Mouse (Mus musculus): ENCODE data around the gene Elf2. TPM values are rescaled to one million over a fixed set of nuclear protein-coding genes. Genes with fewer than 3 reads are reported as not detected.
A peak's percentile ranks its signal among the peaks of the same experiment; 100 is the strongest.

The Elf2 gene
- polyA plus RNA-seq, 1 experiment from 2014 or later = 56.2 TPM

- 78% methylated on average over 8 of the region's 8 CpGs for WGBS
Measured at GRCm38 (mm10) chr3:51305961-51306360, 34.5 kb downstream of the Elf2 start.

DNA sequence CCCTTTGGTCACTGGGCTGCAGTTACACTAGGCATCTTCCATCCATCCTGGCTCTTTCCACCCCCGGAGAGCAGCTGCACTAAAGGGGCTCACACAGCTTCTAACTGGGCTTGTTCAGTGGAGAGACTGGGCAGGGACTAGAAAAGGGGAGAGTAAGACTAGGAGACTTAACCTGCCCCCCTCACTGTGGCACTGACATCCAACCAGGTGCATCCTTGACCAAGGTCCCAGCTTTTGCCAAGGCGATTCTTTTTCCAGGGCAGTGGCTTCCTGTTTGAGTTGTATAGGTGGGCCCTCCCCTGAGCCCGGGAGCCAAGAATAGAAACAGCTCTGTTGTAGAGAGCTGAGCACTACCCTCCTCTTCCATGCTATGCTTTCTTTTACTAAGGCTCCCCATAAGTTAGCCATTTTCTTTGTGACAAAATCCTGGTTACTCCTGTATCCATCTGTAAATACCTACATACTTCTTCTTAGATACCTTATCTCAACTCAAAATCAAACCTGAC, 37.4 kb downstream of the Elf2 start:
- Histone ChIP-seq H3K36me3 (ENCODE audit: insufficient read depth, low read length) (no peaks in the 10 kb centered on the region), H3K9ac (ENCODE audit: low read depth, low read length) (no peak overlapping the region), H3K4me3 (replicated peaks; ENCODE audit: low read depth, low read length) (no peak overlapping the region), H3K9me3 (replicated peaks; ENCODE audit: low read length) (no peaks in the 10 kb centered on the region), H3K27me3 (ENCODE audit: insufficient read depth, low read length) (no peaks in the 10 kb centered on the region), H3K27ac (no peak overlapping the region), H3K4me1 (replicated peaks; ENCODE audit: insufficient read depth, low read length) (no peaks in the 10 kb centered on the region), H3K4me2 (ENCODE audit: low read length) (no peak overlapping the region)
- ATAC-seq (replicated peaks; ENCODE audit: low FRiP score, low read depth) (no peak), DNase-seq (ENCODE audit: low spot score) (no peak)
- 63% methylated on average over 3 of the region's 3 CpGs for WGBS
- no peak for TF ChIP-seq CTCF (IDR thresholded peaks at IDR 0.05; ENCODE audit: low read depth)

More at GRCm38 (mm10) chr3:51305961-51306360, 34.5 kb downstream of the Elf2 start:
- Histone ChIP-seq H3K27ac (no peak overlapping the region), H3K36me3 (ENCODE audit: insufficient read depth, low read length) (no peaks in the 10 kb centered on the region), H3K9ac (ENCODE audit: low read depth, low read length) (no peak overlapping the region), H3K27me3 (ENCODE audit: insufficient read depth, low read length) (no peaks in the 10 kb centered on the region), H3K4me3 (replicated peaks; ENCODE audit: low read depth, low read length) (no peak overlapping the region), H3K9me3 (replicated peaks; ENCODE audit: low read length) (no peaks in the 10 kb centered on the region), H3K4me1 (replicated peaks; ENCODE audit: insufficient read depth, low read length) (no peaks in the 10 kb centered on the region), H3K4me2 (ENCODE audit: low read length) (no peak overlapping the region)
- no peak for TF ChIP-seq CTCF (IDR thresholded peaks at IDR 0.05; ENCODE audit: low read depth)
- ATAC-seq (replicated peaks; ENCODE audit: low FRiP score, low read depth) (no peak), DNase-seq (ENCODE audit: low spot score) (no peak)

DNA sequence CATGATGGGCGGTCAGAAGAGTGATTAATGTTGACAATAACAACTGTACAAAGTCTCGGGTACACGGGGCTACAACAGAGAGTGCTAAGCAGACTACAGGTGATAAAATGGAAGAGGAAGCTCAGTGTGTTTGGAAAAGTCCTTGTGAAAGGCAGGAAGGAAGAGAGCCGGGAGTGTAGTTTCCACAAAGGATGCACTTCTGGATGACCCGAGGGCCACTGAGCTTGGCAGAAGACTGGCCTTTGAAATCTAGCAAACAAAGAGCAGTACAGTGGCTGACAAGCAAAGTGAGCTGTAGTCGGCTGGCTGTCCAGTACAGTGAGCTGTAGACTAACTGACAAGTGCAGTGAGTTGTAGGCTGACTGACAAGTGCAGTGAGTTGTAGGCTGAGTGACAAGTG, 38.9 kb downstream of the Elf2 start:
- no peak overlapping the region for H3K9ac ChIP-seq (ENCODE audit: low read depth, low read length)
- no peak for TF ChIP-seq CTCF (IDR thresholded peaks at IDR 0.05; ENCODE audit: low read depth)
- H3K9me3 ChIP-seq (replicated peaks; ENCODE audit: low read length) = no peaks in the 10 kb centered on the region
- H3K4me2 ChIP-seq (ENCODE audit: low read length) = no peak overlapping the region
- H3K4me1 ChIP-seq (replicated peaks; ENCODE audit: insufficient read depth, low read length) = no peaks in the 10 kb centered on the region
- no peaks in the 10 kb centered on the region for H3K27me3 ChIP-seq (ENCODE audit: insufficient read depth, low read length)
- H3K36me3 ChIP-seq (ENCODE audit: insufficient read depth, low read length) = no peaks in the 10 kb centered on the region
- no peak overlapping the region for H3K27ac ChIP-seq
- DNase-seq (ENCODE audit: low spot score) = peak; percentile 39
- WGBS = 71% methylated on average over 6 of the region's 6 CpGs
- H3K4me3 ChIP-seq (replicated peaks; ENCODE audit: low read depth, low read length) = no peak overlapping the region
- ATAC-seq (replicated peaks; ENCODE audit: low FRiP score, low read depth) = no peak

DNA sequence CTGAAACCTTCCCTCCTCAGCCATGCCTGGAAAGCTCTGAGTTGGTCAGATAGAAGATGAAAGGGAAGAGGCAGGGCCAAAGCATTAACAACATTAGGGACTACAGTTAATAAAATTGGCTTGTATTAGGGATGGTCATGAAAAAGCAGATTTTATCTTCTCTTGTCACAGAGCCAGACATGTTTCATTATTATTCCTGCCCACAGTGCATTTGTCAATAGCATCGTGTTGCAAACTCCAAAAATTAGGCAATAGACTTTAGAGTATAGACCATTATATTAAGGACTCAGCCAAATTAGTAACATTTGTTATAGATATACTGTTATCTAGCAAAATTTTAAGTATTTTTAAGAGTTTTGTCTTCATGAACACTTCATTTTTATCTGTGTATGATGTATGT, 43.7 kb downstream of the Elf2 start:
- Histone ChIP-seq H3K36me3 (ENCODE audit: insufficient read depth, low read length) (no peaks in the 10 kb centered on the region), H3K27me3 (ENCODE audit: insufficient read depth, low read length) (no peaks in the 10 kb centered on the region), H3K4me3 (replicated peaks; ENCODE audit: low read depth, low read length) (no peak overlapping the region), H3K9ac (ENCODE audit: low read depth, low read length) (no peak overlapping the region), H3K4me2 (ENCODE audit: low read length) (no peak overlapping the region), H3K27ac (no peak overlapping the region), H3K9me3 (replicated peaks; ENCODE audit: low read length) (no peaks in the 10 kb centered on the region), H3K4me1 (replicated peaks; ENCODE audit: insufficient read depth, low read length) (no peaks in the 10 kb centered on the region)
- DNase-seq (ENCODE audit: low spot score) = no peak
- ATAC-seq (replicated peaks; ENCODE audit: low FRiP score, low read depth) = no peak
- WGBS = 52% methylated on average over 1 of the region's 1 CpGs
- TF ChIP-seq CTCF (IDR thresholded peaks at IDR 0.05; ENCODE audit: low read depth) = no peak

GRCm38 (mm10) chr3:51295225-51295624, 45.2 kb downstream of the Elf2 start:
- no peaks in the 10 kb centered on the region for H3K4me1 ChIP-seq (replicated peaks; ENCODE audit: insufficient read depth, low read length)
- 72% methylated on average over 2 of the region's 2 CpGs for WGBS
- no peak for TF ChIP-seq CTCF (IDR thresholded peaks at IDR 0.05; ENCODE audit: low read depth)
- no peak for ATAC-seq (replicated peaks; ENCODE audit: low FRiP score, low read depth)
- no peaks in the 10 kb centered on the region for H3K36me3 ChIP-seq (ENCODE audit: insufficient read depth, low read length)
- no peaks in the 10 kb centered on the region for H3K9me3 ChIP-seq (replicated peaks; ENCODE audit: low read length)
- no peak overlapping the region for H3K4me2 ChIP-seq (ENCODE audit: low read length)
- no peak overlapping the region for H3K27ac ChIP-seq
- no peak overlapping the region for H3K4me3 ChIP-seq (replicated peaks; ENCODE audit: low read depth, low read length)
- no peak for DNase-seq (ENCODE audit: low spot score)
- H3K27me3 ChIP-seq (ENCODE audit: insufficient read depth, low read length) = no peaks in the 10 kb centered on the region
- H3K9ac ChIP-seq (ENCODE audit: low read depth, low read length) = no peak overlapping the region

GRCm38 (mm10) chr3:51294251-51294650, 46.2 kb downstream of the Elf2 start:
- H3K36me3 ChIP-seq (ENCODE audit: insufficient read depth, low read length) = no peaks in the 10 kb centered on the region
- ATAC-seq (replicated peaks; ENCODE audit: low FRiP score, low read depth) (no peak), DNase-seq (ENCODE audit: low spot score) (no peak)
- no peaks in the 10 kb centered on the region for H3K27me3 ChIP-seq (ENCODE audit: insufficient read depth, low read length)
- no peaks in the 10 kb centered on the region for H3K4me1 ChIP-seq (replicated peaks; ENCODE audit: insufficient read depth, low read length)
- no peak overlapping the region for H3K27ac ChIP-seq
- H3K4me3 ChIP-seq (replicated peaks; ENCODE audit: low read depth, low read length) = no peak overlapping the region
- TF ChIP-seq CTCF (IDR thresholded peaks at IDR 0.05; ENCODE audit: low read depth) = no peak
- H3K4me2 ChIP-seq (ENCODE audit: low read length) = no peak overlapping the region
- 63% methylated on average over 2 of the region's 2 CpGs for WGBS
- H3K9me3 ChIP-seq (replicated peaks; ENCODE audit: low read length) = no peaks in the 10 kb centered on the region
- no peak overlapping the region for H3K9ac ChIP-seq (ENCODE audit: low read depth, low read length)
